Mouse (Mus musculus): Measurements from ENCODE around the gene Ctdnep1.

The Ctdnep1 gene

GRCm38 (mm10) chr11:69981141-69981762, at the start of gene Ctdnep1:
TSS of gene Ctdnep1 (plus strand) at chr11:69981156.
- DNase-seq (ENCODE audit: low spot score in 2 of 2) = no peak

DNA sequence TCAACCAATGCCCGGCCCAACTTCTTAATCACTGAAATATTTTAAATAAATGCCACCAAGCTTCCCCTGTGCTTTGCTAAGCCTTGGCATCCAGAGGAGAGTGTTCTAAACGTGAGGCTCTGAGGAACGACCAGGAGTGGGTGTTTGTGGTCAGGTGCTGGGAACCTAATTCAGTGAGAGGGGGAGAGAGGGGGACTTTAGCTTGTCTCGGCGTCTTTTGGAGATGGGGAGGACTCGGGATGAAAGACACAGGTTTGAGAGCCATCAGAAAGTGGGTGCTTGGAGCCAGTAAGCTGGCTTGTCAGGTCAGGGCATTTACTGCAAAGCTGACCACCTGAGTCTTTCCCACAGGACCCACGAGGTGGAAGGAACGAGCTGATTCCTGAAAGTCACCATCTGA, 49.2 kb upstream of the Ctdnep1 start:
- no peak for DNase-seq (ENCODE audit: low spot score in 2 of 2)

GRCm38 (mm10) chr11:69932254-69932653, 48.7 kb upstream of the Ctdnep1 start:
- no peak for DNase-seq (ENCODE audit: low spot score in 2 of 2)

- DNase-seq (ENCODE audit: low spot score in 2 of 2) = no peak
Observed at GRCm38 (mm10) chr11:69933066-69933465, 47.9 kb upstream of the Ctdnep1 start.

- peak; percentile 83 to 91 for DNase-seq (ENCODE audit: low spot score in 2 of 2)
Observed at GRCm38 (mm10) chr11:69934169-69934568, 46.8 kb upstream of the Ctdnep1 start.

DNA sequence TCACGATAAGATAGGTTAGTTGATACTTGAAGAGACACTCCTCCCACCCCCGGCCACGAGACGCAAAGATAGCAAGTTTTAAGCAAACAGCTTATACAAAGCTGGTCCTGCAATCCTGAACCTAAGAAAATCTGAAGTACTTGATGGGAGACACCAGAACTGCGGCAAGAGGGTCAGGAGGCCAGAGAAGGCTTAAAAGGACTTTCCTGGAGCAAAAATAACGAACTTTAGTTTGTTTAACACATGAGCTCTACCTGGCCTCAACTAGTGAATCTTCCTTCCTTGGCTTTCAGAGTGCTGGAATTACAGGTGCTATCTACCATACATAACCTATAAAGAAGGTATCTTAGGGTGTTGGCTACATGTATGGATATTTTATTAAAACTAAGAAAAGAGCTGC, 46.3 kb upstream of the Ctdnep1 start:
- DNase-seq (ENCODE audit: low spot score in 2 of 2) = no peak

GRCm38 (mm10) chr11:69935137-69935879, 45.6 kb upstream of the Ctdnep1 start, which contains the start of gene Ybx2:
TSS of gene Ybx2 (plus strand) at chr11:69935796.
- peak; percentile 81 to 86 for DNase-seq (ENCODE audit: low spot score in 2 of 2)

DNA sequence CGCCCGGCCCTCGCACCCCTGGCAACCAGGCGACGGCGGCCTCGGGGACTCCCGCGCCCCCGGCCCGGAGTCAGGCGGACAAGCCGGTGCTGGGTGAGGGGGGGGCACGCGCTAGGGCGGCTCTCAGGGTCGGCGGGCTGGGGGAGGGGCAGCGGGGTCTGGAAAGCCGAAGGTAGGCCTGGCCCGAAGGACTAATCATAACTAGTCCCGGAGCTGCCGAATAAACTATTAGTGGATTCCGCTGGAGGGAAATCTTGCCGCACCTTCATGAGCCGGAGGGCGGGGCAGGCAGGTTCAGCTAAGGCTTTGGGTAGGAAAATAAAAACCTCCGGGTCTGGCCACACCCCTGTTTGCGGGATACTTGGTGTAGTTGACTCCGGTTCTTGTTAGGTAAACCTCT, 44.8 kb upstream of the Ctdnep1 start:
- no peak for DNase-seq (ENCODE audit: low spot score in 2 of 2)

DNA sequence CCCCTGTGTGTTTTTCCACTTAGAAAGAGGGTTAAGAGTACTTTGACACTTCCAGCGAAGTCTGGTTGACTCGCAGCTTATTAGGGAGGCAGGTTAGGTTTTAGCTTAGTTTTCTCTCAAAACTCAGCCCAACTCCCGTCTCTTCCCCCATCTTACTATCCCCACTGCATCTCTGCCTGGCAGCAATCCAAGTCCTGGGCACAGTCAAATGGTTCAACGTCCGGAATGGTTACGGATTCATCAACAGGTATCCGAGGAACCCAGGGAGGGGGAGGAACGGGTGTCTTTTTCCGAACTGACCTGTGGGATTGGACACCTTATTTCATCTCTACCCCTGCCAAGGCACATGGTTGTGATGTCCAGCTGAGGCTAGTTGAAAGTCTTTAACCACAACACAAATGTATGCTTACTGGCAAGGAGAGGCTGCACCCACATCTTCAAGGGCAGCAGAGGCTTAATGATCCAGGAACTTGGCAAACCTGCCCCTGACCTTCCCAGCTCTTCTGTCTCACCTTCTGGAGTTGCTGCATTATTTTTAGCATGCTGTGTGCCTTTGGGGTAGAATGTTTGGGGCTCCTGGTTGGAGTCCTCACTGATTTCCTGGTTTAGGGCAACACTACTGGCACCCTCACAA, 44.1 kb upstream of the Ctdnep1 start:
- DNase-seq (ENCODE audit: low spot score in 2 of 2) = no peak

DNA sequence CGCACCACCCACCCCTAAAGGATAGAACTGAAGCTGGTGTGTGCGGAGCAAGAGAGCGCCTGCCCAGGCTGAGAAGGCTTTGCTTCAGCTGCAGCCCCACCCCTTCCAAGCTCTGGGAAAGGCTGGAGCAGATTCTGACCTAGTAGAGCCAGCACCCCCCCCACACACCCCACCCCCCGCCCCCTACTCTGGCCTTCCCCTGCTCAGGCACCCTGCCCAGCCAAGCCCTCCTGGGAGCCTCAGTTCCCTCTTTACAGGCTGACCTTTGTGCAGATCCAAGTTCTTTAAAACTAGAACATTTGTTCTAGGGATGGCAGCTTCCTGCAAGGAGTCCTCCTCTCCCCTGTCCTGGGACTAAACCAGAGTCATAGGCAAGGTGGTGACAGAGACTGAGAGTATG, 43.6 kb upstream of the Ctdnep1 start:
- no peak for DNase-seq (ENCODE audit: low spot score in 2 of 2)

- DNase-seq (ENCODE audit: low spot score in 2 of 2) = no peak
Observed at GRCm38 (mm10) chr11:69937834-69938233, 43.1 kb upstream of the Ctdnep1 start.

- no peak for DNase-seq (ENCODE audit: low spot score in 2 of 2)
Observed at GRCm38 (mm10) chr11:69938401-69938979, 42.5 kb upstream of the Ctdnep1 start.

DNA sequence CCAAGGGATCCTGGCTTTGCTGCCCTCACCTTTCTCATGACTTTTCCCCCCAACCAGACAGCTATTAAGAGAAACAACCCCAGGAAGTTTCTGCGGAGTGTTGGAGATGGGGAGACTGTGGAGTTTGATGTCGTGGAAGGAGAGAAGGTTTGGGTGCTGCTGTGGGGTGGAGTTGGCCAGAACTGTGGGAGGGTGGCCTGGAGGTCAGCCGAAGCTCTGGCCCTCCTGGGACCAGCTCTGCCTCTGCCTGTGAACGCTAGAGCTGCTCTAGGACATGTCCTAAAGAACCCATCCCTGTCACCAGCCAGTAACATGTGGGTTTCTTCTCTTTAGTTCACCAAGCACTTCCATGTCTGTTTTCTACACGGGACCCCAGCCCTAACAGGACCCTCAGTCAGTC, 41.8 kb upstream of the Ctdnep1 start:
- DNase-seq (ENCODE audit: low spot score in 2 of 2) = no peak

DNA sequence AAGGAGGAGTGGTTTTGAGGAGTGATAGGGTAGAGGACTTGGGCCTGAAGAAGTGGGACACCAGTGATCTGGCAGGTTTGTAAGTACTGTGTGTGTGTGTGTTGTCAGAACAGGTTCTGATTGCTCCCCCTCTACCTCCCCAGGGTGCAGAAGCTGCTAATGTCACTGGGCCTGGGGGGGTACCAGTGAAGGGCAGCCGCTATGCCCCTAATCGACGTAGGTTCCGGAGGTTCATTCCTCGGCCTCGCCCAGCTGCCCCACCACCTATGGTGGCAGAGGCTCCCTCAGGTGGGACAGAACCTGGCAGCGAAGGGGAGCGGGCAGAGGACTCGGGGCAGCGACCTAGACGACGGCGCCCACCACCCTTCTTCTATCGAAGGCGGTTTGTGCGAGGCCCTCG, 41.2 kb upstream of the Ctdnep1 start:
- DNase-seq (ENCODE audit: low spot score in 2 of 2) = no peak

GRCm38 (mm10) chr11:69940962-69941361, 40.0 kb upstream of the Ctdnep1 start:
- no peak for DNase-seq (ENCODE audit: low spot score in 2 of 2)

DNA sequence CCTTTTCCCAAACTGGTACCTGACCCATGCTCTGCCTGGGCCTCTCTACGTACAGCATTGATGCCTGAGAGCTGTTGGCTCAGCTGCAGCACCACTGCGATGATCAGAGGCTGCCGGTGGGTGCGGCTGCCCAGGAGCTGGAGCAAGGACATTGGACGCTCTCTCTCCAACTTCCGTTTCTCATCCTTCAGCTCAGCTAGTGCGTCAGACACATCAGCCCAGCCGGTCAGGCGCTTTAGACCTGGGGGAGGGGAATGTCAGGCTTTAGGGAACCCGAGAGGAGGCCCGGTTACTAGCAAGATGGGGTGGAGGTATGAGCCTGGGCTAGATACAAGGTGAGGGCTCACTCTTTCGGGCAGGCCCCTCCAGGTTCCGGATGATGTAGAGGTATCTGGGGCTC, 35.7 kb upstream of the Ctdnep1 start:
- no peak for DNase-seq (ENCODE audit: low spot score in 2 of 2)

DNA sequence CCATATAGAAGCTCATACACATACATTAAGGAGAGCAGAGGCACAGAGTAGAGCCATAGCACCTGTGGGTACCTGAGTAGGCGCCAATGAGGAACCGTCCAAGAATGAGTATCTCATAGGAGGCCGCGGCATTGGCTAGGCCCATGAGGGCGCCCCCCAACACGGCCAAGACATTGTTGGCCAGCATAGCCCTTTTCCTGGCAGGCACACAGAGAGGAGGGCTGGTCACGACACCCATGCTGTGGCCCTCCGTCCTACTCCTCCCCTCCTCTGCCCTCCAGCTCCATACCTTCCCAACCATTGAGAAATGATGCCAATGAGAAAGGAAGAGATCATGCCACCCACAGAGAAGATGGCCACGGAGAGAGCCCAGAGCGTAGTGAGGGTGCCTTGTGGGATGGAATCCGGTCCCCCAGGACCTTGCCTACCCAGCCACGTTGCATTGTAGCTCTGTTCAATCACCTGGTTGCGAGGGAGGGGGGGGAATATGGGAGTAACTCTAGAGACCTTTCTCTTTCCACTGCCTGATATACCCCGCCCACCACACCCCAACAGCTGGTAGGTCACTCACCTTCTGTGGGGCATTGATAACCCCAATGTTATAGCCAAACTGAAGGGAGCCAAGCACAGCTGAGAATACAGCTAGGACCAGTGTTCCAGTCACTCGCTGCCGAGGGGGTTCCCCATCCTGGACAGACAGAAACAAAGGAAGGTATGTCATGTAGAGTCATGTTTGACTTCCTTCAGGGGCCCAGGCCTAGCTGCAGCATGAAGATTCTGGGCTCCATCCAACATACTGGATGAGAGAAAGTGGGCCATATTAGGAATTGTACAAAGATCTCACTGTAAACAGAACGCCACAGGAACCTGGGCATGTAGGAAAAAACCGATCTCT, 34.7 kb upstream of the Ctdnep1 start:
- no peak for DNase-seq (ENCODE audit: low spot score in 2 of 2)

GRCm38 (mm10) chr11:69947337-69948065, 33.5 kb upstream of the Ctdnep1 start:
- DNase-seq (ENCODE audit: low spot score in 2 of 2) = no peak

- DNase-seq (ENCODE audit: low spot score in 2 of 2) = peak; percentile 27 to 40
Observed at GRCm38 (mm10) chr11:69948066-69948762, 32.7 kb upstream of the Ctdnep1 start, which contains the start of gene Slc2a4. TSS of gene Slc2a4 (minus strand) at chr11:69948188.

- peak; percentile 63 to 84 for DNase-seq (ENCODE audit: low spot score in 2 of 2)
Observed at GRCm38 (mm10) chr11:69948763-69949150, 32.2 kb upstream of the Ctdnep1 start.
